Mouse (Mus musculus) kidney, postnatal 36 days (tissue): Measurements from ENCODE around the gene Lsg1.
A peak's percentile ranks its signal among the peaks of the same experiment; 100 is the strongest.

Experiments
- DNase-seq, 2 experiments: peaks; one replicate each; pipeline ENCODE4 v3.0.0; 2021 to 2022; ENCODE audit warnings: mixed read lengths in 2 of 2

Lsg1 gene

GRCm38 (mm10) chr16:30516993-30517392 lies 70.4 kb downstream of the Lsg1 start:
- no peak for DNase-seq

- DNase-seq, result peak in 1 of 2 experiments; percentile 68
Measured at GRCm38 (mm10) chr16:30515418-30515817, 72.0 kb downstream of the Lsg1 start.

GRCm38 (mm10) chr16:30513050-30514024 lies 74.1 kb downstream of the Lsg1 start:
- peak; percentile 77 to 78 for DNase-seq

GRCm38 (mm10) chr16:30512375-30513049 lies 74.9 kb downstream of the Lsg1 start:
- peak; percentile 84 to 89 for DNase-seq

- DNase-seq, result no peak
Measured at GRCm38 (mm10) chr16:30511563-30512340, 75.6 kb downstream of the Lsg1 start.

GRCm38 (mm10) chr16:30510504-30511451 lies 76.6 kb downstream of the Lsg1 start:
- peak; percentile 91 to 93 for DNase-seq
